ENCODE assay signal across 27 mouse cellular contexts in genomic region chr6:105892838-105893237, GRCm38 (mm10).
DNase-seq lines count a peak whose midpoint lies in the region; ATAC-seq and TF ChIP-seq lines count a peak whose summit lies in the region.
"Had no signal": no experiment of that assay in that cellular context is flagged by ENCODE, and none has a peak within 500 bp of the region (broad histone marks: within the 10 kb centered on the region; RNA-seq: fewer than 3 reads in every experiment).

No protein-coding gene starts in this region.

- H3K4me2 ChIP-seq in kidney, embryonic 14.5 days (replicated peaks; ENCODE audit: low read depth, low read length) = no peak overlapping the region
- no peak overlapping the region for H3K4me2 ChIP-seq in kidney, postnatal 0 days (ENCODE audit: low read length)
- H3K4me2 ChIP-seq in intestine, postnatal 0 days (replicated peaks; ENCODE audit: low read depth) = no peak overlapping the region
- H3K4me2 ChIP-seq in liver, embryonic 11.5 days = no peak overlapping the region
- H3K4me2 ChIP-seq: embryonic facial prominence, embryonic 13.5 days; forebrain, embryonic 12.5 days; forebrain, embryonic 15.5 days; heart, embryonic 13.5 days; hindbrain, embryonic 12.5 days; hindbrain, embryonic 15.5 days had no signal

- TF ChIP-seq POLR2A in brain, embryonic 14.5 days (IDR thresholded peaks at IDR 0.05; ENCODE audit: borderline replicate concordance, extremely low read depth, insufficient read depth, insufficient read length, poor library complexity, severe bottlenecking) = no peak

- no peaks in the 10 kb centered on the region for H3K9me3 ChIP-seq in kidney, embryonic 14.5 days (ENCODE audit: control insufficient read depth, low read length)
- no peaks in the 10 kb centered on the region for H3K9me3 ChIP-seq in kidney, postnatal 0 days (replicated peaks; ENCODE audit: low read length)
- H3K9me3 ChIP-seq in limb, embryonic 10.5 days (replicated peaks) = no peaks in the 10 kb centered on the region
- no peaks in the 10 kb centered on the region for H3K9me3 ChIP-seq in intestine, postnatal 0 days (ENCODE audit: control insufficient read depth)
- no peaks in the 10 kb centered on the region for H3K9me3 ChIP-seq in liver, embryonic 11.5 days (ENCODE audit: control insufficient read depth, low read length)
- H3K9me3 ChIP-seq: embryonic facial prominence, embryonic 13.5 days; forebrain, embryonic 12.5 days; forebrain, embryonic 15.5 days; G1E; heart, embryonic 10.5 days; heart, embryonic 13.5 days; hindbrain, embryonic 12.5 days; hindbrain, embryonic 15.5 days had no signal

- H3K36me3 ChIP-seq in kidney, embryonic 14.5 days (ENCODE audit: control insufficient read depth, insufficient read depth, low read length) = no peaks in the 10 kb centered on the region
- H3K36me3 ChIP-seq in kidney, postnatal 0 days (ENCODE audit: insufficient read depth, low read length) = no peaks in the 10 kb centered on the region
- H3K36me3 ChIP-seq in limb, embryonic 10.5 days = no peaks in the 10 kb centered on the region
- H3K36me3 ChIP-seq in intestine, postnatal 0 days (ENCODE audit: control insufficient read depth, insufficient read depth) = no peaks in the 10 kb centered on the region
- no peaks in the 10 kb centered on the region for H3K36me3 ChIP-seq in liver, embryonic 11.5 days (ENCODE audit: control insufficient read depth, insufficient read depth, low read length)
- H3K36me3 ChIP-seq: embryonic facial prominence, embryonic 13.5 days; forebrain, embryonic 12.5 days; forebrain, embryonic 15.5 days; G1E; heart, embryonic 10.5 days; heart, embryonic 13.5 days; hindbrain, embryonic 12.5 days; hindbrain, embryonic 15.5 days had no signal

- H3K4me1 ChIP-seq in kidney, embryonic 14.5 days (ENCODE audit: control insufficient read depth, insufficient read depth, low read length) = no peaks in the 10 kb centered on the region
- no peaks in the 10 kb centered on the region for H3K4me1 ChIP-seq in kidney, postnatal 0 days (replicated peaks; ENCODE audit: insufficient read depth, low read length)
- H3K4me1 ChIP-seq in limb, embryonic 10.5 days = 0 out of 2 replicates have a peak, but pooled peaks cover 5% of the 10 kb centered on the region
- no peaks in the 10 kb centered on the region for H3K4me1 ChIP-seq in intestine, postnatal 0 days (replicated peaks; ENCODE audit: control insufficient read depth, insufficient read depth, low read length)
- H3K4me1 ChIP-seq in liver, embryonic 11.5 days (replicated peaks; ENCODE audit: control insufficient read depth, insufficient read depth, low read length) = no peaks in the 10 kb centered on the region
- H3K4me1 ChIP-seq: embryonic facial prominence, embryonic 13.5 days; forebrain, embryonic 12.5 days; forebrain, embryonic 15.5 days; heart, embryonic 10.5 days; heart, embryonic 13.5 days; hindbrain, embryonic 12.5 days; hindbrain, embryonic 15.5 days had no signal

- ATAC-seq in kidney, embryonic 14.5 days (ENCODE audit: low FRiP score, low TSS enrichment) = peak; percentile 64; the same call in 1 of the 2 replicates
- ATAC-seq in kidney, postnatal 0 days (replicated peaks; ENCODE audit: low FRiP score, low read depth) = no peak
- ATAC-seq in intestine, postnatal 0 days = no peak
- ATAC-seq in liver, embryonic 11.5 days (replicated peaks; ENCODE audit: low FRiP score) = no peak
- ATAC-seq: forebrain, embryonic 15.5 days had no signal

- no peak overlapping the region for H3K4me3 ChIP-seq in kidney, embryonic 14.5 days (ENCODE audit: low read length)
- H3K4me3 ChIP-seq in kidney, postnatal 0 days (replicated peaks; ENCODE audit: low read depth, low read length) = no peak overlapping the region
- no peak overlapping the region for H3K4me3 ChIP-seq in limb, embryonic 10.5 days
- no peak overlapping the region for H3K4me3 ChIP-seq in intestine, postnatal 0 days (ENCODE audit: low read depth, low read length)
- H3K4me3 ChIP-seq in liver, embryonic 11.5 days (ENCODE audit: low read depth, low read length) = no peak overlapping the region
- H3K4me3 ChIP-seq: embryonic facial prominence, embryonic 13.5 days; erythroblast, embryonic 14.5 days; forebrain, embryonic 12.5 days; forebrain, embryonic 15.5 days; heart, adult 2 months; heart, embryonic 10.5 days; heart, embryonic 13.5 days; hindbrain, embryonic 12.5 days; hindbrain, embryonic 15.5 days had no signal

- TF ChIP-seq CTCF in kidney, postnatal 0 days (IDR thresholded peaks at IDR 0.05; ENCODE audit: low read depth) = no peak
- no peak for TF ChIP-seq CTCF in brain, embryonic 14.5 days (IDR thresholded peaks at IDR 0.05; ENCODE audit: borderline replicate concordance, extremely low read depth, insufficient read depth, insufficient read length)
- TF ChIP-seq CTCF in intestine, postnatal 0 days (IDR thresholded peaks at IDR 0.05; ENCODE audit: low read depth) = no peak

- DNase-seq in kidney, adult 9 months = no peak
- peak; percentile 33 for DNase-seq in kidney, postnatal 0 days (ENCODE audit: low spot score)
- DNase-seq in kidney, adult 11 months = no peak
- DNase-seq in brain, embryonic 14.5 days (ENCODE audit: low read depth) = peak; percentile 40
- peak; percentile 31 for DNase-seq in limb, embryonic 10.5 days (ENCODE audit: low spot score)
- DNase-seq in liver, embryonic 11.5 days (ENCODE audit: low spot score) = no peak
- DNase-seq: adrenal gland, adult 2 months; adrenal gland, postnatal 14 days; B cell, adult 2 months; cerebellum, adult 18-20 months; cerebellum, adult 9-10 months; cerebellum, postnatal 14 days; gastrocnemius, postnatal 10 days; gastrocnemius, postnatal 36 days; heart, adult 2 months had no signal

- 34% methylated on average over 4 of the region's 4 CpGs for WGBS in kidney, embryonic 14.5 days
- WGBS in kidney, postnatal 0 days = 30% methylated on average over 4 of the region's 4 CpGs
- 65% methylated on average over 4 of the region's 4 CpGs for WGBS in limb, embryonic 10.5 days
- WGBS in intestine, postnatal 0 days = 80% methylated on average over 4 of the region's 4 CpGs
- 76% methylated on average over 4 of the region's 4 CpGs for WGBS in liver, embryonic 11.5 days

- no peak overlapping the region for H3K9ac ChIP-seq in kidney, embryonic 14.5 days (ENCODE audit: low read depth, low read length)
- no peak overlapping the region for H3K9ac ChIP-seq in kidney, postnatal 0 days (ENCODE audit: low read depth, low read length)
- H3K9ac ChIP-seq in intestine, postnatal 0 days (ENCODE audit: low read depth, low read length) = no peak overlapping the region
- no peak overlapping the region for H3K9ac ChIP-seq in liver, embryonic 11.5 days (ENCODE audit: low read depth, low read length)
- H3K9ac ChIP-seq: embryonic facial prominence, embryonic 13.5 days; forebrain, embryonic 12.5 days; forebrain, embryonic 15.5 days; heart, embryonic 13.5 days; hindbrain, embryonic 12.5 days; hindbrain, embryonic 15.5 days had no signal

- no peak overlapping the region for H3K27ac ChIP-seq in kidney, embryonic 14.5 days (ENCODE audit: low read depth, low read length)
- H3K27ac ChIP-seq in kidney, postnatal 0 days = no peak overlapping the region
- H3K27ac ChIP-seq in limb, embryonic 10.5 days = no peak overlapping the region
- no peak overlapping the region for H3K27ac ChIP-seq in intestine, postnatal 0 days (ENCODE audit: low read depth, low read length)
- H3K27ac ChIP-seq in liver, embryonic 11.5 days (ENCODE audit: low read depth, low read length) = no peak overlapping the region
- H3K27ac ChIP-seq: embryonic facial prominence, embryonic 13.5 days; forebrain, embryonic 12.5 days; forebrain, embryonic 15.5 days; heart, adult 2 months; heart, embryonic 10.5 days; heart, embryonic 13.5 days; hindbrain, embryonic 12.5 days; hindbrain, embryonic 15.5 days had no signal

- no peaks in the 10 kb centered on the region for H3K27me3 ChIP-seq in kidney, embryonic 14.5 days (ENCODE audit: control insufficient read depth, insufficient read depth, low read length)
- H3K27me3 ChIP-seq in kidney, postnatal 0 days (ENCODE audit: insufficient read depth, low read length) = no peaks in the 10 kb centered on the region
- H3K27me3 ChIP-seq in limb, embryonic 10.5 days (ENCODE audit: low read depth, poor library complexity, severe bottlenecking) = no peaks in the 10 kb centered on the region
- no peaks in the 10 kb centered on the region for H3K27me3 ChIP-seq in intestine, postnatal 0 days (replicated peaks; ENCODE audit: control insufficient read depth, insufficient read depth, low read length)
- no peaks in the 10 kb centered on the region for H3K27me3 ChIP-seq in liver, embryonic 11.5 days (replicated peaks; ENCODE audit: control insufficient read depth, insufficient read depth, low read length)
- H3K27me3 ChIP-seq: CH12.LX; embryonic facial prominence, embryonic 13.5 days; forebrain, embryonic 12.5 days; forebrain, embryonic 15.5 days; heart, embryonic 13.5 days; hindbrain, embryonic 12.5 days; hindbrain, embryonic 15.5 days had no signal

Comparison
In these comparisons a context has a peak if more than half of its experiments do, and no peak if none do; other contexts are left out.
1. DNase-seq: peak in kidney, postnatal 0 days (single experiment), brain, embryonic 14.5 days (single experiment) and limb, embryonic 10.5 days (single experiment); none in kidney, adult 9 months (single experiment), kidney, adult 11 months (single experiment) and liver, embryonic 11.5 days (single experiment).